Mouse (Mus musculus): ENCODE data around the gene Rwdd2a.

The Rwdd2a gene

GRCm38 (mm10) chr9:86571540-86572135 is at the start of gene Rwdd2a, which contains the start of gene Pgm3:
Gene Rwdd2a, plus strand, starts transcription at chr9:86571991.
Gene Pgm3, minus strand, starts transcription at chr9:86571842.
- CTCF ChIA-PET, result interaction anchor here (1.0 to 1.2 kb wide), 2 partner anchors 103 to 107 kb away, joined by 4 to 5 read pairs; partner anchors contain the start of gene Ube2cbp

GRCm38 (mm10) chr9:86522335-86522734 is 49.5 kb upstream of the Rwdd2a start:
- CTCF ChIA-PET, result no interaction called here

GRCm38 (mm10) chr9:86525600-86525999 is 46.2 kb upstream of the Rwdd2a start:
- CTCF ChIA-PET, result no interaction called here

- CTCF ChIA-PET, result no interaction called here
Observed at GRCm38 (mm10) chr9:86534071-86534470, 37.7 kb upstream of the Rwdd2a start.

GRCm38 (mm10) chr9:86543451-86543850 is 28.3 kb upstream of the Rwdd2a start:
- CTCF ChIA-PET, result no interaction called here

GRCm38 (mm10) chr9:86544559-86544958 is 27.2 kb upstream of the Rwdd2a start:
- CTCF ChIA-PET, result no interaction called here

GRCm38 (mm10) chr9:86549637-86550162 is 22.1 kb upstream of the Rwdd2a start:
- CTCF ChIA-PET, result no interaction called here

- CTCF ChIA-PET, result no interaction called here
Observed at GRCm38 (mm10) chr9:86550717-86551116, 21.1 kb upstream of the Rwdd2a start.

GRCm38 (mm10) chr9:86553886-86554285 is 17.9 kb upstream of the Rwdd2a start:
- CTCF ChIA-PET, result interaction anchor here (0.5 kb wide), 1 partner anchor 182 kb away, joined by 6 read pairs; no protein-coding TSS in a partner anchor

- CTCF ChIA-PET, result no interaction called here
Observed at GRCm38 (mm10) chr9:86554641-86555040, 17.1 kb upstream of the Rwdd2a start.

- CTCF ChIA-PET, result no interaction called here
Observed at GRCm38 (mm10) chr9:86560543-86560942, 11.2 kb upstream of the Rwdd2a start.

GRCm38 (mm10) chr9:86569314-86569910 is 2.4 kb upstream of the Rwdd2a start:
- CTCF ChIA-PET, result no interaction called here

GRCm38 (mm10) chr9:86570261-86570890 is 1.4 kb upstream of the Rwdd2a start:
- CTCF ChIA-PET, result interaction anchor here (0.7 kb wide), 1 partner anchor 812 kb away, joined by 4 read pairs; no protein-coding TSS in a partner anchor

- CTCF ChIA-PET, result interaction anchor here (0.7 to 1.2 kb wide), 3 partner anchors 102 to 812 kb away, joined by 4 to 5 read pairs (median 4); partner anchors contain the start of gene Ube2cbp
Observed at GRCm38 (mm10) chr9:86570946-86571345, 845 bp upstream of the Rwdd2a start.

- CTCF ChIA-PET, result interaction anchor here (0.9 to 1.0 kb wide), 2 partner anchors 42 to 104 kb away, joined by 4 read pairs; no protein-coding TSS in a partner anchor
Observed at GRCm38 (mm10) chr9:86572196-86572595, 405 bp downstream of the Rwdd2a start.

GRCm38 (mm10) chr9:86572636-86573291 is 973 bp downstream of the Rwdd2a start:
- CTCF ChIA-PET, result interaction anchor here (0.9 kb wide), 1 partner anchor 41 kb away, joined by 4 read pairs; no protein-coding TSS in a partner anchor

- CTCF ChIA-PET, result no interaction called here
Observed at GRCm38 (mm10) chr9:86573616-86574303, 2.0 kb downstream of the Rwdd2a start.

- CTCF ChIA-PET, result interaction anchor here (0.6 kb wide), 1 partner anchor 9 kb away, joined by 5 read pairs; no protein-coding TSS in a partner anchor
Observed at GRCm38 (mm10) chr9:86575178-86575577, 3.4 kb downstream of the Rwdd2a start.

GRCm38 (mm10) chr9:86579657-86580056 is 7.9 kb downstream of the Rwdd2a start:
- CTCF ChIA-PET, result no interaction called here

GRCm38 (mm10) chr9:86583740-86584139 is 11.9 kb downstream of the Rwdd2a start:
- CTCF ChIA-PET, result interaction anchor here (0.5 kb wide), 1 partner anchor 14 kb away, joined by 4 read pairs; no protein-coding TSS in a partner anchor
